Mouse (Mus musculus) neural tube, embryonic 11.5 days (tissue): ENCODE data around the gene Tsr2. TPM values are rescaled to one million over a fixed set of nuclear protein-coding genes. Genes with fewer than 3 reads are reported as not detected.

Experiments used
- ATAC-seq: fragments of 200-750 bp; cut with Nextera tagmentation; 2 replicates; pipeline ENCODE4 v1.8.0; 2017; ENCODE audit warnings: moderate number of reproducible peaks, mild to moderate bottlenecking, moderate TSS enrichment, moderate library complexity; ENCODE audit not compliant: insufficient read depth, low FRiP score, low TSS enrichment
- DNase-seq: peaks from one replicate; pipeline ENCODE4 v3.0.0-alpha.2; 2015; ENCODE audit warnings: low spot score
- H3K27ac ChIP-seq: fragments of 300-500 bp; sonication (generic); 2 replicates; pipeline ENCODE4 v1.5.1; 2014; ENCODE audit warnings: low read depth, mild to moderate bottlenecking, low read length
- H3K27me3 ChIP-seq: fragments of 300-500 bp; sonication (generic); 2 replicates; pipeline ENCODE4 v1.6.1; 2014; ENCODE audit warnings: mild to moderate bottlenecking, low read length, mixed read lengths; ENCODE audit not compliant: control insufficient read depth, insufficient read depth
- H3K36me3 ChIP-seq: fragments of 300-500 bp; sonication (generic); 2 replicates; pipeline ENCODE4 v1.6.1; 2014; ENCODE audit warnings: mild to moderate bottlenecking, low read length, moderate library complexity, mixed read lengths; ENCODE audit not compliant: control insufficient read depth, insufficient read depth
- H3K4me1 ChIP-seq: fragments of 300-500 bp; sonication (generic); 2 replicates; pipeline ENCODE4 v1.6.1; 2014; ENCODE audit warnings: low read length, mixed read lengths; ENCODE audit not compliant: control insufficient read depth, insufficient read depth
- H3K4me2 ChIP-seq: fragments of 300-500 bp; sonication (generic); 2 replicates; pipeline ENCODE4 v1.6.1; 2014; ENCODE audit warnings: low read depth, mild to moderate bottlenecking, moderate library complexity
- H3K4me3 ChIP-seq: fragments of 300-500 bp; sonication (generic); 2 replicates; pipeline ENCODE4 v1.5.1; 2014; ENCODE audit warnings: low read depth, low read length
- H3K9ac ChIP-seq: fragments of 300-500 bp; sonication (generic); 2 replicates; pipeline ENCODE4 v1.6.1; 2014; ENCODE audit warnings: mild to moderate bottlenecking, low read length
- H3K9me3 ChIP-seq: fragments of 300-500 bp; sonication (generic); 2 replicates; pipeline ENCODE4 v1.6.1; 2016; ENCODE audit warnings: low read length; ENCODE audit not compliant: control insufficient read depth
- WGBS: fragments of 180-500 bp; shearing (Covaris S2); extraction: QIAGEN DNeasy Blood & Tissue Kit; methylation state at CpG from one replicate; pipeline ENCODE4 v1.1.7; 2014; 5-methylcytosine and 5-hydroxymethylcytosine counted together
- polyA plus RNA-seq: library from polyadenylated mRNA; unstranded; fragments of >200 nt; fragmentation: Nextera tagmentation; extraction: Ambion mirVana; gene quantifications from 2 replicates; pipeline ENCODE4 v1.2.1, GENCODE M21; 2014

Gene Tsr2
- polyA plus RNA-seq, 1 experiment from 2014 or later = 44.8 TPM

GRCm38 (mm10) chrX:151050337-151050736, 46.0 kb downstream of the Tsr2 start:
- no peak overlapping the region for H3K27ac ChIP-seq
- ATAC-seq = no peak
- no peak overlapping the region for H3K4me3 ChIP-seq
- WGBS = 79% methylated on average over 7 of the region's 7 CpGs
- no peak overlapping the region for H3K9ac ChIP-seq
- no peaks in the 10 kb centered on the region for H3K36me3 ChIP-seq
- H3K4me1 ChIP-seq = peaks cover 3% of the 10 kb centered on the region; the same call in 1 of the 2 replicates
- H3K9me3 ChIP-seq = no peaks in the 10 kb centered on the region
- H3K27me3 ChIP-seq = no peaks in the 10 kb centered on the region
- H3K4me2 ChIP-seq = no peak overlapping the region
- DNase-seq = no peak

- ATAC-seq (no peak), DNase-seq (no peak)
- Histone ChIP-seq H3K4me1 (peaks cover 3% of the 10 kb centered on the region; the same call in 1 of the 2 replicates), H3K36me3 (no peaks in the 10 kb centered on the region), H3K27me3 (no peaks in the 10 kb centered on the region), H3K9me3 (no peaks in the 10 kb centered on the region), H3K4me2 (no peak overlapping the region), H3K9ac (no peak overlapping the region), H3K27ac (no peak overlapping the region), H3K4me3 (no peak overlapping the region)
- 40% methylated on average over 8 of the region's 8 CpGs for WGBS
Observed at GRCm38 (mm10) chrX:151049661-151050215, 46.6 kb downstream of the Tsr2 start.

GRCm38 (mm10) chrX:151047431-151048058, 48.8 kb downstream of the Tsr2 start:
- peaks cover 3% of the 10 kb centered on the region; the same call in 1 of the 2 replicates for H3K4me1 ChIP-seq
- 23% methylated on average over 40 of the region's 56 CpGs for WGBS
- H3K27ac ChIP-seq = peak overlapping the region; percentile 80
- peak overlapping the region; percentile 70 for H3K4me3 ChIP-seq
- no peaks in the 10 kb centered on the region for H3K9me3 ChIP-seq
- no peaks in the 10 kb centered on the region for H3K27me3 ChIP-seq
- ATAC-seq (peak; percentile 56), DNase-seq (peak; percentile 13)
- peak overlapping the region; percentile 67 for H3K4me2 ChIP-seq
- H3K9ac ChIP-seq = peak overlapping the region; percentile 84
- no peaks in the 10 kb centered on the region for H3K36me3 ChIP-seq

GRCm38 (mm10) chrX:151046777-151047430, 49.4 kb downstream of the Tsr2 start:
- Histone ChIP-seq H3K4me1 (peaks cover 3% of the 10 kb centered on the region; the same call in 1 of the 2 replicates), H3K9me3 (no peaks in the 10 kb centered on the region), H3K4me2 (peak overlapping the region; percentile 67), H3K9ac (peak overlapping the region; percentile 84), H3K36me3 (no peaks in the 10 kb centered on the region), H3K27ac (peak overlapping the region; percentile 80), H3K27me3 (no peaks in the 10 kb centered on the region), H3K4me3 (peak overlapping the region; percentile 70)
- ATAC-seq (peak; percentile 89), DNase-seq (peak; percentile 88)
- WGBS = 17% methylated on average over 39 of the region's 62 CpGs

GRCm38 (mm10) chrX:151046321-151046720, 50.0 kb downstream of the Tsr2 start:
- Histone ChIP-seq H3K36me3 (no peaks in the 10 kb centered on the region), H3K27ac (no peak overlapping the region), H3K4me3 (peak overlapping the region; percentile 70; the same call in 1 of the 2 replicates), H3K4me1 (peaks cover 3% of the 10 kb centered on the region; the same call in 1 of the 2 replicates), H3K9ac (no peak overlapping the region), H3K27me3 (no peaks in the 10 kb centered on the region), H3K4me2 (peak overlapping the region; percentile 15; the same call in 1 of the 2 replicates), H3K9me3 (no peaks in the 10 kb centered on the region)
- DNase-seq (no peak), ATAC-seq (no peak)
- WGBS = 48% methylated on average over 11 of the region's 11 CpGs

- H3K9me3 ChIP-seq = no peaks in the 10 kb centered on the region
- H3K27ac ChIP-seq = peak within 1 kb of the TSS; percentile 80
- peak within 1 kb of the TSS; percentile 70 for H3K4me3 ChIP-seq
- H3K27me3 ChIP-seq = no peaks in the 10 kb centered on the region
- peak within 1 kb of the TSS; percentile 84 for H3K9ac ChIP-seq
- H3K4me1 ChIP-seq = peaks cover 3% of the 10 kb centered on the region; the same call in 1 of the 2 replicates
- WGBS = 90% methylated on average over 8 of the region's 8 CpGs
- DNase-seq = no peak
- H3K36me3 ChIP-seq = no peaks in the 10 kb centered on the region
- peak within 1 kb of the TSS; percentile 67 for H3K4me2 ChIP-seq
- ATAC-seq = no peak
Observed at GRCm38 (mm10) chrX:151045850-151046249, 50.5 kb downstream of the Tsr2 start, which contains the start of gene Fgd1. Gene Fgd1 (plus strand): TSS chrX:151046150.

GRCm38 (mm10) chrX:151041223-151041622, 55.1 kb downstream of the Tsr2 start:
- ATAC-seq (no peak), DNase-seq (no peak)
- no peaks in the 10 kb centered on the region for H3K27me3 ChIP-seq
- H3K36me3 ChIP-seq = no peaks in the 10 kb centered on the region
- no peak overlapping the region for H3K4me3 ChIP-seq
- WGBS = 41% methylated on average over 5 of the region's 5 CpGs
- H3K9me3 ChIP-seq = no peaks in the 10 kb centered on the region
- H3K4me1 ChIP-seq = no peaks in the 10 kb centered on the region
- no peak overlapping the region for H3K27ac ChIP-seq
- no peak overlapping the region for H3K9ac ChIP-seq
- no peak overlapping the region for H3K4me2 ChIP-seq
